Mouse (Mus musculus) fibroblast of lung, adult 2 months (primary cell): Measurements from ENCODE around the gene Hivep3.

Experiments
- DNase-seq: peaks from one replicate; pipeline ENCODE4 v3.0.0-alpha.2; 2011; ENCODE audit warnings: low read depth

Hivep3 gene

GRCm38 (mm10) chr4:119911071-119911904, 177.7 kb downstream of the Hivep3 start:
- DNase-seq, result no peak

- DNase-seq, result no peak
Measured at GRCm38 (mm10) chr4:119912216-119912615, 178.6 kb downstream of the Hivep3 start.

GRCm38 (mm10) chr4:119914194-119914593, 180.6 kb downstream of the Hivep3 start:
- DNase-seq, result no peak

- no peak for DNase-seq
Measured at GRCm38 (mm10) chr4:119915069-119915468, 181.5 kb downstream of the Hivep3 start.

- no peak for DNase-seq
Measured at GRCm38 (mm10) chr4:119917502-119917901, 183.9 kb downstream of the Hivep3 start.

GRCm38 (mm10) chr4:119919349-119919748, 185.8 kb downstream of the Hivep3 start:
- DNase-seq, result no peak

- DNase-seq, result no peak
Measured at GRCm38 (mm10) chr4:119921022-119921717, 187.6 kb downstream of the Hivep3 start.

- DNase-seq, result no peak
Measured at GRCm38 (mm10) chr4:119921723-119922266, 188.2 kb downstream of the Hivep3 start.

GRCm38 (mm10) chr4:119922945-119923344, 189.4 kb downstream of the Hivep3 start:
- no peak for DNase-seq

- no peak for DNase-seq
Measured at GRCm38 (mm10) chr4:119923410-119923809, 189.8 kb downstream of the Hivep3 start.

GRCm38 (mm10) chr4:119925052-119925451, 191.5 kb downstream of the Hivep3 start:
- no peak for DNase-seq

- no peak for DNase-seq
Measured at GRCm38 (mm10) chr4:119931923-119932322, 198.3 kb downstream of the Hivep3 start.

GRCm38 (mm10) chr4:119932549-119933257, 199.1 kb downstream of the Hivep3 start:
- DNase-seq, result peak; percentile 80

GRCm38 (mm10) chr4:119934901-119935300, 201.3 kb downstream of the Hivep3 start:
- no peak for DNase-seq

- DNase-seq, result no peak
Measured at GRCm38 (mm10) chr4:119937876-119938275, 204.3 kb downstream of the Hivep3 start.

- DNase-seq, result no peak
Measured at GRCm38 (mm10) chr4:119938518-119938917, 204.9 kb downstream of the Hivep3 start.

GRCm38 (mm10) chr4:119939786-119940185, 206.2 kb downstream of the Hivep3 start:
- no peak for DNase-seq

GRCm38 (mm10) chr4:119946224-119946887, 212.8 kb downstream of the Hivep3 start:
- no peak for DNase-seq

GRCm38 (mm10) chr4:119947232-119948162, 213.9 kb downstream of the Hivep3 start:
- no peak for DNase-seq

- DNase-seq, result no peak
Measured at GRCm38 (mm10) chr4:119948406-119948805, 214.8 kb downstream of the Hivep3 start.
